Mouse (Mus musculus): ENCODE data around the gene Zfp978. TPM values are rescaled to one million over a fixed set of nuclear protein-coding genes. Genes with fewer than 3 reads are reported as not detected.
"Not testable (repeated sequence)": the region's sequence is repeated elsewhere in the genome, so short reads cannot be mapped to it uniquely, and the experiment has no call there.

Gene Zfp978
- polyA plus RNA-seq, 1 experiment from 2014 or later = not detected

GRCm38 (mm10) chr4:147340236-147340635, 20.9 kb upstream of the Zfp978 start:
- 55% methylated on average over 3 of the region's 3 CpGs for WGBS (ENCODE audit: insufficient replicate concordance)
- TF ChIP-seq CTCF (IDR thresholded peaks at IDR 0.05; ENCODE audit: low read depth) = peak; percentile 23; the same call in 1 of the 2 replicates
- not testable (repeated sequence) for H3K4me1 ChIP-seq (ENCODE audit: insufficient read depth); H3K9ac ChIP-seq (replicated peaks); ATAC-seq; H3K27ac ChIP-seq (ENCODE audit: low read depth); DNase-seq; H3K4me2 ChIP-seq (ENCODE audit: low read depth, low read length); H3K27me3 ChIP-seq (ENCODE audit: insufficient read depth, low read length); H3K36me3 ChIP-seq (replicated peaks; ENCODE audit: insufficient read depth, low read length); H3K4me3 ChIP-seq (ENCODE audit: low read depth, low read length)
- H3K9me3 ChIP-seq (ENCODE audit: low read length) = peaks cover 53% of the 10 kb centered on the region

- not testable (repeated sequence) for H3K4me2 ChIP-seq (ENCODE audit: low read depth, low read length); H3K4me1 ChIP-seq (ENCODE audit: insufficient read depth); H3K36me3 ChIP-seq (replicated peaks; ENCODE audit: insufficient read depth, low read length); H3K27me3 ChIP-seq (ENCODE audit: insufficient read depth, low read length); H3K9ac ChIP-seq (replicated peaks); DNase-seq; H3K4me3 ChIP-seq (ENCODE audit: low read depth, low read length); ATAC-seq; H3K27ac ChIP-seq (ENCODE audit: low read depth)
- peaks cover 47% of the 10 kb centered on the region for H3K9me3 ChIP-seq (ENCODE audit: low read length)
- WGBS (ENCODE audit: insufficient replicate concordance) = 76% methylated on average over 3 of the region's 3 CpGs
Measured at GRCm38 (mm10) chr4:147340876-147341275, 20.2 kb upstream of the Zfp978 start.

GRCm38 (mm10) chr4:147343042-147343908, 17.8 kb upstream of the Zfp978 start:
- not testable (repeated sequence) for H3K4me2 ChIP-seq (ENCODE audit: low read depth, low read length); H3K9ac ChIP-seq (replicated peaks); H3K36me3 ChIP-seq (replicated peaks; ENCODE audit: insufficient read depth, low read length); H3K27me3 ChIP-seq (ENCODE audit: insufficient read depth, low read length); H3K4me3 ChIP-seq (ENCODE audit: low read depth, low read length); H3K4me1 ChIP-seq (ENCODE audit: insufficient read depth); H3K27ac ChIP-seq (ENCODE audit: low read depth); DNase-seq
- WGBS (ENCODE audit: insufficient replicate concordance) = 69% methylated on average over 6 of the region's 6 CpGs
- peak; percentile 78 for ATAC-seq
- H3K9me3 ChIP-seq (ENCODE audit: low read length) = peaks cover 32% of the 10 kb centered on the region

GRCm38 (mm10) chr4:147345061-147345554, 16.0 kb upstream of the Zfp978 start:
- H3K4me1 ChIP-seq (ENCODE audit: insufficient read depth); ATAC-seq; H3K4me2 ChIP-seq (ENCODE audit: low read depth, low read length); H3K9ac ChIP-seq (replicated peaks); H3K27me3 ChIP-seq (ENCODE audit: insufficient read depth, low read length); H3K4me3 ChIP-seq (ENCODE audit: low read depth, low read length); DNase-seq; H3K27ac ChIP-seq (ENCODE audit: low read depth); H3K36me3 ChIP-seq (replicated peaks; ENCODE audit: insufficient read depth, low read length): not testable (repeated sequence)
- peaks cover 34% of the 10 kb centered on the region for H3K9me3 ChIP-seq (ENCODE audit: low read length)
- 67% methylated on average over 2 of the region's 2 CpGs for WGBS (ENCODE audit: insufficient replicate concordance)

- not testable (repeated sequence) for H3K4me1 ChIP-seq (ENCODE audit: insufficient read depth); H3K4me2 ChIP-seq (ENCODE audit: low read depth, low read length); DNase-seq; ATAC-seq; H3K27ac ChIP-seq (ENCODE audit: low read depth); H3K27me3 ChIP-seq (ENCODE audit: insufficient read depth, low read length); H3K9ac ChIP-seq (replicated peaks); H3K4me3 ChIP-seq (ENCODE audit: low read depth, low read length); H3K36me3 ChIP-seq (replicated peaks; ENCODE audit: insufficient read depth, low read length)
- H3K9me3 ChIP-seq (ENCODE audit: low read length) = peaks cover 34% of the 10 kb centered on the region
- WGBS (ENCODE audit: insufficient replicate concordance) = 61% methylated on average over 4 of the region's 4 CpGs
Measured at GRCm38 (mm10) chr4:147346361-147347035, 14.6 kb upstream of the Zfp978 start.

GRCm38 (mm10) chr4:147347300-147347699, 13.8 kb upstream of the Zfp978 start:
- not testable (repeated sequence) for H3K4me3 ChIP-seq (ENCODE audit: low read depth, low read length); H3K9ac ChIP-seq (replicated peaks); H3K27me3 ChIP-seq (ENCODE audit: insufficient read depth, low read length); H3K4me1 ChIP-seq (ENCODE audit: insufficient read depth); H3K36me3 ChIP-seq (replicated peaks; ENCODE audit: insufficient read depth, low read length); H3K4me2 ChIP-seq (ENCODE audit: low read depth, low read length); H3K27ac ChIP-seq (ENCODE audit: low read depth); DNase-seq; ATAC-seq
- WGBS (ENCODE audit: insufficient replicate concordance) = 55% methylated on average over 4 of the region's 4 CpGs
- peaks cover 34% of the 10 kb centered on the region for H3K9me3 ChIP-seq (ENCODE audit: low read length)

GRCm38 (mm10) chr4:147347880-147348279, 13.2 kb upstream of the Zfp978 start:
- H3K4me3 ChIP-seq (ENCODE audit: low read depth, low read length); H3K27ac ChIP-seq (ENCODE audit: low read depth); H3K4me1 ChIP-seq (ENCODE audit: insufficient read depth); H3K9ac ChIP-seq (replicated peaks); ATAC-seq; DNase-seq; H3K36me3 ChIP-seq (replicated peaks; ENCODE audit: insufficient read depth, low read length); H3K27me3 ChIP-seq (ENCODE audit: insufficient read depth, low read length); H3K4me2 ChIP-seq (ENCODE audit: low read depth, low read length): not testable (repeated sequence)
- H3K9me3 ChIP-seq (ENCODE audit: low read length) = peaks cover 34% of the 10 kb centered on the region
- 67% methylated on average over 1 of the region's 3 CpGs for WGBS (ENCODE audit: insufficient replicate concordance)

- H3K4me1 ChIP-seq (ENCODE audit: insufficient read depth); H3K27ac ChIP-seq (ENCODE audit: low read depth); H3K36me3 ChIP-seq (replicated peaks; ENCODE audit: insufficient read depth, low read length); DNase-seq; H3K4me2 ChIP-seq (ENCODE audit: low read depth, low read length); ATAC-seq; H3K4me3 ChIP-seq (ENCODE audit: low read depth, low read length); H3K9ac ChIP-seq (replicated peaks); H3K27me3 ChIP-seq (ENCODE audit: insufficient read depth, low read length): not testable (repeated sequence)
- H3K9me3 ChIP-seq (ENCODE audit: low read length) = peaks cover 29% of the 10 kb centered on the region
- WGBS (ENCODE audit: insufficient replicate concordance) = 68% methylated on average over 2 of the region's 2 CpGs
Measured at GRCm38 (mm10) chr4:147348401-147348800, 12.7 kb upstream of the Zfp978 start.

- ATAC-seq; H3K4me2 ChIP-seq (ENCODE audit: low read depth, low read length); H3K36me3 ChIP-seq (replicated peaks; ENCODE audit: insufficient read depth, low read length); H3K27ac ChIP-seq (ENCODE audit: low read depth); H3K4me1 ChIP-seq (ENCODE audit: insufficient read depth); H3K27me3 ChIP-seq (ENCODE audit: insufficient read depth, low read length); H3K4me3 ChIP-seq (ENCODE audit: low read depth, low read length); DNase-seq; H3K9ac ChIP-seq (replicated peaks): not testable (repeated sequence)
- peaks cover 24% of the 10 kb centered on the region for H3K9me3 ChIP-seq (ENCODE audit: low read length)
- WGBS (ENCODE audit: insufficient replicate concordance) = 81% methylated on average over 18 of the region's 19 CpGs
Measured at GRCm38 (mm10) chr4:147348906-147349686, 12.0 kb upstream of the Zfp978 start.
